In genomic region chr9:74952106-74952505, GRCm38 (mm10) we compare ENCODE assay signal across 8 mouse cellular contexts. TPM values are rescaled to one million over a fixed set of nuclear protein-coding genes. Genes with fewer than 3 reads are reported as not detected.
DNase-seq lines count a peak whose midpoint lies in the region; ATAC-seq and TF ChIP-seq lines count a peak whose summit lies in the region.

No protein-coding gene starts in this region.

- no peak for DNase-seq in kidney, adult 8-10 months
- no peak for DNase-seq in G1E (ENCODE audit: low spot score)
- no peak for DNase-seq in forebrain, postnatal 0 days
- no peak for DNase-seq in limb, embryonic 14.5 days (ENCODE audit: low spot score)
- peak; percentile 51 for DNase-seq in naive thymus-derived CD4-positive, alpha-beta T cell, adult 2 months (ENCODE audit: low read depth)
- DNase-seq in retina, embryonic 14.5 days (ENCODE audit: low spot score), result no peak
- no peak for DNase-seq in c-Kit-positive CD71-positive TER-119-positive erythroid progenitor cells, embryonic 14.5 days (ENCODE audit: low spot score)

- no peaks in the 10 kb centered on the region for H3K9me3 ChIP-seq in kidney, embryonic 14.5 days (ENCODE audit: control insufficient read depth, low read length)
- H3K9me3 ChIP-seq in G1E (replicated peaks), result peaks cover 7% of the 10 kb centered on the region
- no peaks in the 10 kb centered on the region for H3K9me3 ChIP-seq in forebrain, postnatal 0 days (ENCODE audit: low read length)
- H3K9me3 ChIP-seq in limb, embryonic 14.5 days (ENCODE audit: control insufficient read depth, low read length), result no peaks in the 10 kb centered on the region

- no peak for TF ChIP-seq POLR2A in limb, embryonic 14.5 days (IDR thresholded peaks at IDR 0.05; ENCODE audit: borderline replicate concordance, extremely low read depth, insufficient read depth, insufficient read length)

- WGBS in kidney, embryonic 14.5 days, result 57% methylated on average over 5 of the region's 5 CpGs
- WGBS in forebrain, postnatal 0 days, result 47% methylated on average over 5 of the region's 5 CpGs
- 61% methylated on average over 5 of the region's 5 CpGs for WGBS in limb, embryonic 14.5 days

- peak overlapping the region; percentile 35; the same call in 1 of the 2 replicates for H3K9ac ChIP-seq in kidney, embryonic 14.5 days (ENCODE audit: low read depth, low read length)
- peak overlapping the region; percentile 44; the same call in 1 of the 2 replicates for H3K9ac ChIP-seq in forebrain, postnatal 0 days
- 0 out of 2 replicates have a peak overlapping the region, but pooled peaks have one; percentile 81 for H3K9ac ChIP-seq in limb, embryonic 14.5 days (ENCODE audit: low read depth, low read length, severe bottlenecking)

- peak overlapping the region; percentile 91 for H3K4me2 ChIP-seq in kidney, embryonic 14.5 days (replicated peaks; ENCODE audit: low read depth, low read length)
- peak overlapping the region; percentile 77 for H3K4me2 ChIP-seq in forebrain, postnatal 0 days (ENCODE audit: low read depth)
- H3K4me2 ChIP-seq in limb, embryonic 14.5 days (replicated peaks; ENCODE audit: low read depth, low read length, severe bottlenecking), result peak overlapping the region; percentile 84

- H3K4me1 ChIP-seq in kidney, embryonic 14.5 days (ENCODE audit: control insufficient read depth, insufficient read depth, low read length), result 0 out of 2 replicates have a peak, but pooled peaks cover 6% of the 10 kb centered on the region
- peaks cover 4% of the 10 kb centered on the region; the same call in 1 of the 2 replicates for H3K4me1 ChIP-seq in G1E (ENCODE audit: insufficient read depth, low read depth, low read length)
- peaks cover 6% of the 10 kb centered on the region; the same call in 1 of the 2 replicates for H3K4me1 ChIP-seq in forebrain, postnatal 0 days (ENCODE audit: insufficient read depth)
- 0 out of 2 replicates have a peak, but pooled peaks cover 11% of the 10 kb centered on the region for H3K4me1 ChIP-seq in limb, embryonic 14.5 days (ENCODE audit: control insufficient read depth, insufficient read depth, low read length)

- H3K36me3 ChIP-seq in kidney, embryonic 14.5 days (ENCODE audit: control insufficient read depth, insufficient read depth, low read length), result no peaks in the 10 kb centered on the region
- no peaks in the 10 kb centered on the region for H3K36me3 ChIP-seq in G1E (replicated peaks)
- no peaks in the 10 kb centered on the region for H3K36me3 ChIP-seq in forebrain, postnatal 0 days (ENCODE audit: insufficient read depth)
- H3K36me3 ChIP-seq in limb, embryonic 14.5 days (ENCODE audit: control insufficient read depth, insufficient read depth, low read length), result no peaks in the 10 kb centered on the region

- peak overlapping the region; percentile 88 for H3K4me3 ChIP-seq in kidney, embryonic 14.5 days (ENCODE audit: low read length)
- H3K4me3 ChIP-seq in G1E (ENCODE audit: low read depth, low read length), result peak overlapping the region; percentile 76; the same call in 1 of the 2 replicates
- peak overlapping the region; percentile 90 for H3K4me3 ChIP-seq in forebrain, postnatal 0 days (ENCODE audit: low read depth, low read length)
- peak overlapping the region; percentile 92 for H3K4me3 ChIP-seq in limb, embryonic 14.5 days (replicated peaks; ENCODE audit: low read length)

- TF ChIP-seq CTCF in G1E (IDR thresholded peaks at IDR 0.05; ENCODE audit: low read depth, low read length), result no peak
- no peak for TF ChIP-seq CTCF in forebrain, postnatal 0 days (IDR thresholded peaks at IDR 0.05; ENCODE audit: low read depth)

- no peaks in the 10 kb centered on the region for H3K27me3 ChIP-seq in kidney, embryonic 14.5 days (ENCODE audit: control insufficient read depth, insufficient read depth, low read length)
- no peaks in the 10 kb centered on the region for H3K27me3 ChIP-seq in G1E (ENCODE audit: insufficient read depth, low read length)
- H3K27me3 ChIP-seq in forebrain, postnatal 0 days (ENCODE audit: insufficient read depth, low read length), result no peaks in the 10 kb centered on the region
- no peaks in the 10 kb centered on the region for H3K27me3 ChIP-seq in limb, embryonic 14.5 days (ENCODE audit: control insufficient read depth, insufficient read depth, low read length)

- no peak overlapping the region; the same call in 1 of the 2 replicates for H3K27ac ChIP-seq in kidney, embryonic 14.5 days (ENCODE audit: low read depth, low read length)
- H3K27ac ChIP-seq in forebrain, postnatal 0 days (ENCODE audit: low read depth, low read length), result peak overlapping the region; percentile 87
- peak overlapping the region; percentile 89 for H3K27ac ChIP-seq in limb, embryonic 14.5 days (replicated peaks; ENCODE audit: low read depth, low read length)

- ATAC-seq in kidney, embryonic 14.5 days (ENCODE audit: low FRiP score, low TSS enrichment), result no peak
- no peak for ATAC-seq in G1E (ENCODE audit: extremely low read depth, insufficient number of reproducible peaks, low FRiP score, poor library complexity, severe bottlenecking)
- peak; percentile 10 for ATAC-seq in forebrain, postnatal 0 days
- ATAC-seq in limb, embryonic 14.5 days (ENCODE audit: low FRiP score, low read depth), result no peak

RNA-seq across cellular contexts. Expression of gene Fam214a, which starts 0.6 kb away (rescaled TPM):
- 6.0 and 10.4 TPM in 2 replicates for polyA plus RNA-seq in kidney, embryonic 14.5 days (2014; fragmentation: Nextera tagmentation; extraction: Ambion mirVana)
- total RNA-seq in G1E (2014; fragmentation: Nextera tagmentation) (0.90 and 3.9 TPM in 2 replicates), G1E (2017) (1.9 and 2.8 TPM in 2 replicates)
- polyA plus RNA-seq in G1E (2012), result 0.65 and 1.2 TPM in 2 replicates
- total RNA-seq in forebrain, postnatal 0 days (2014; rRNA removed), result 22.2 and 33.2 TPM in 2 replicates
- polyA plus RNA-seq in forebrain, postnatal 0 days (2015; fragmentation: Nextera tagmentation; extraction: Ambion mirVana), result 11.6 and 16.0 TPM in 2 replicates
- polyA plus RNA-seq in limb, embryonic 14.5 days (2012; rRNA removed), result 9.0 and 9.6 TPM in 2 replicates
- polyA plus RNA-seq in limb, embryonic 14.5 days (2014; fragmentation: Nextera tagmentation; extraction: Ambion mirVana), result 10.7 and 11.9 TPM in 2 replicates
